Mouse (Mus musculus) lung, embryonic 15.5 days (tissue): ENCODE data around the gene Bmper. TPM values are rescaled to one million over a fixed set of nuclear protein-coding genes. Genes with fewer than 3 reads are reported as not detected.

Experiments
- ATAC-seq: fragments of 200-750 bp; cut with Nextera tagmentation; 2 replicates; pipeline ENCODE4 v1.8.0; 2017; ENCODE audit warnings: moderate number of reproducible peaks, borderline replicate concordance; ENCODE audit not compliant: low FRiP score, low TSS enrichment; ENCODE audit errors: extremely low read depth
- H3K27ac ChIP-seq: fragments of 300-500 bp; sonication (generic); 2 replicates; pipeline ENCODE4 v1.5.1; 2015; ENCODE audit warnings: moderate library complexity, mild to moderate bottlenecking, inconsistent platforms
- H3K27me3 ChIP-seq: fragments of 300-500 bp; sonication (generic); 2 replicates; pipeline ENCODE4 v1.6.1; 2015; ENCODE audit warnings: inconsistent platforms
- H3K36me3 ChIP-seq: fragments of 300-500 bp; sonication (generic); 2 replicates; pipeline ENCODE4 v1.6.1; 2015; ENCODE audit warnings: inconsistent platforms
- H3K4me1 ChIP-seq: fragments of 300-500 bp; sonication (generic); 2 replicates; pipeline ENCODE4 v1.6.1; 2015; ENCODE audit warnings: inconsistent platforms
- H3K4me2 ChIP-seq: fragments of 300-500 bp; sonication (generic); 2 replicates; pipeline ENCODE4 v1.6.1; 2015; ENCODE audit warnings: inconsistent platforms, mild to moderate bottlenecking, moderate library complexity
- H3K4me3 ChIP-seq: fragments of 300-500 bp; sonication (generic); 2 replicates; pipeline ENCODE4 v1.5.1; 2015; ENCODE audit warnings: mild to moderate bottlenecking, inconsistent platforms
- H3K9ac ChIP-seq: fragments of 300-500 bp; sonication (generic); 2 replicates; pipeline ENCODE4 v1.6.1; 2015; ENCODE audit warnings: inconsistent platforms
- H3K9me3 ChIP-seq: fragments of 300-500 bp; sonication (generic); 2 replicates; pipeline ENCODE4 v1.6.1; 2016; ENCODE audit warnings: inconsistent platforms
- WGBS: fragments of 180-500 bp; shearing (Covaris S2); methylation state at CpG from one replicate; pipeline ENCODE4 v1.1.7; 2015; 5-methylcytosine and 5-hydroxymethylcytosine counted together
- polyA plus RNA-seq: library from polyadenylated mRNA; unstranded; fragments of >200 nt; fragmentation: Nextera tagmentation; extraction: Ambion mirVana; gene quantifications from 2 replicates; pipeline ENCODE4 v1.2.1, GENCODE M21; 2015

Bmper gene
- polyA plus RNA-seq, 1 experiment from 2014 or later: 26.5 TPM

DNA sequence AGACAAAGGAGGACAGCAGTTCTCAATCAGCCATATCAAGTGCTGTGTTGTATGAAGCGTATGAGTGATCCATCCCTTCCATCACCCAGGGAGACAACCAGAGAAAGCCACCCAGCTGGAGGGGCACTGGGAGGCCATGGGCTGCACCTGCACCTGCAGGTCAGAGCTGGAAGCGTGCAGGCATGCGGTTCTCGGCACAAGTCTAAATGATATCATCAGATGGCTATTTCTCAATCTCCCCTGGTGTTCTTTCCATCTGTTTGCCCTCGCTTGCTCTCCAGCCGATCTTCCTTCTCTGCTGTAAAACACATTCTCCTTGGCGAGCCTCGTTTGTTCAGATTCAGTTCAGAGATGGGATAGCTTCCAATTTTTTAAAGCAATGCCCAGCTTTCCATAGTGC, 160.4 kb downstream of the Bmper start:
- H3K4me1 ChIP-seq: peaks cover 52% of the 10 kb centered on the region
- 39% methylated on average over 8 of the region's 8 CpGs for WGBS
- no peaks in the 10 kb centered on the region for H3K9me3 ChIP-seq
- ATAC-seq: no peak
- peak overlapping the region; percentile 37; the same call in 1 of the 2 replicates for H3K27ac ChIP-seq
- no peak overlapping the region for H3K4me3 ChIP-seq
- H3K36me3 ChIP-seq: no peaks in the 10 kb centered on the region
- no peak overlapping the region for H3K9ac ChIP-seq
- no peaks in the 10 kb centered on the region for H3K27me3 ChIP-seq
- H3K4me2 ChIP-seq: no peak overlapping the region

DNA sequence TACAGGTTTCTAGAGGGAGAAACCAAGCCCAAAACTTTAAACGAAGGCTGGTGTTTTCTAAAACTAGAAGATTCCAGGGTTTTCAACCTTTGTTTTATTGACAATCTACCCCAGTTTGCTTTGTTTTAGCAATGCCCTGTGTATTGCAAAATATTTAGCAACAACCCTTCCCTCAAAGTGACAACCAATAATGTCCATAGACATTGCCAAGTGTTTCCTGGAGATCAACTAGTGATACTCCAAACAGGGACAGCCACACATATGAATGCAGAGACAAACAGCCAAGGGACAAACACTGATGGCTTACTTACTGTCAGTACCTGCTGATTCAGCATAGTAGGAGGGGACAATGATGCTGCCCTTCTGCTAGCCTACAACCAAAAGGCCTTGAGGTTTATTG, 161.0 kb downstream of the Bmper start:
- Histone ChIP-seq H3K9me3 (no peaks in the 10 kb centered on the region), H3K9ac (no peak overlapping the region), H3K4me3 (no peak overlapping the region), H3K4me1 (peaks cover 46% of the 10 kb centered on the region), H3K27me3 (no peaks in the 10 kb centered on the region), H3K36me3 (no peaks in the 10 kb centered on the region), H3K4me2 (no peak overlapping the region), H3K27ac (peak overlapping the region; percentile 73; the same call in 1 of the 2 replicates)
- no peak for ATAC-seq
- 78% methylated on average over 1 of the region's 1 CpGs for WGBS

DNA sequence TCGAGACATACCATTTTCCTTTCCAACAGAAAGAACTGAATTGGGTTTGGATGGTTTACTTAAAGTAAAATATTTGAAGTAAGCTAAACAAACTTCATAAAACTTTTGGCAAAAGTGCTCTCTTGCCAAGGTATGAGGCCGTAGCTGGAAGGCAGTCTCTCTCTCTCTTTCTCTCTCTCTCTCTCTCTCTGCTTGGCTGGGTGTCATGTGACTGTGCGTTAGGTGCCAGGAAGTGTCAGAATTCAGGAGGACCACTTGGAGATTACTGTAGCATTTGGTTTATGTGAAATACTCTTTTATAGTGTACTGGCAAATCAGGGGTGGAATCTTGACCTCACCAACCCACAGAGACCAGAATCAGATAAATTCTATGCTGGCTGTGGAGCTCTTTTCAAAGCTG, 162.0 kb downstream of the Bmper start:
- Histone ChIP-seq H3K4me3 (no peak overlapping the region), H3K4me1 (peaks cover 38% of the 10 kb centered on the region), H3K9ac (no peak overlapping the region), H3K9me3 (no peaks in the 10 kb centered on the region), H3K27me3 (no peaks in the 10 kb centered on the region), H3K27ac (peak overlapping the region; percentile 73), H3K36me3 (no peaks in the 10 kb centered on the region), H3K4me2 (no peak overlapping the region)
- ATAC-seq: peak; percentile 79
- 15% methylated on average over 3 of the region's 3 CpGs for WGBS

DNA sequence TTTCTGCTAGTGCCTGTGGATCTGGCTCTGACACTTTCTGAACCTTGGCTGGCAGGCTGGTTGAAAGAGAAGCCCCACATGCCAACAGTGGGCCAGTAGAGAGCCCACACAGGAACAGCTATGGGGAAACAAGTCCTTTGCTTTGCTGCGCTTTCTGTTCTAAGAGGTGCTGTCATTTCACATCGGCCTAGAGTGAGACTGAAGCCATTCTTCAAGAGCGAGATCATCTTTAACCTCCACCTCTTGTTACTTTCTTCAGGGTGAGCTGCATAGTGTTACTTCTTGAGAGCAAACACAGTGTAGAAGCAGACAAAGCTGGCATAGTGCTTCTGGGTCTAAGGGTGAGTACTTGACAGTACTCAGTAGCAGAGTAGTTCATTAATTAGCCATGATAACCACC, 163.3 kb downstream of the Bmper start:
- Histone ChIP-seq H3K4me2 (no peak overlapping the region), H3K27ac (peak overlapping the region; percentile 21; the same call in 1 of the 2 replicates), H3K27me3 (no peaks in the 10 kb centered on the region), H3K9ac (no peak overlapping the region), H3K9me3 (no peaks in the 10 kb centered on the region), H3K36me3 (no peaks in the 10 kb centered on the region), H3K4me1 (peaks cover 47% of the 10 kb centered on the region), H3K4me3 (no peak overlapping the region)
- no peak for ATAC-seq
- 35% methylated on average over 3 of the region's 3 CpGs for WGBS

DNA sequence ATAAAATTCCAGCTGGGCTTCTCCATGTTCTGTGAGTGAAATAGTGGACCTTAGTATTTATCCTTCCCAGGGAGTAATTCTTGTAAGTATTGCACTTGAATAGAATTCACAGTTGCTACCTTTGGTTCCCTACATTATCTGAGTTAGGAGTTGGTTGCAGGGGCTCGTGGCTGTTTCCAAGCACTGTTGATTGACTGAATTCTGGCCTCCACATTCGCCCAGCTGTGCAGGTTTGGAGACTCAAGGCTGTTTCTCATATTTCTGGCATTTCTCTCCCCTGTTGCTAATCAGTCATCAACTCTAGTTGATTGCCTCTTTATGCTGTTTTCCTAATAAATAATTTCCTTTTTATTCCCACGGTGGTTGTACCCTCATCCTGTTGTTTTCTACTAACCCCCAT, 167.2 kb downstream of the Bmper start:
- Histone ChIP-seq H3K9me3 (no peaks in the 10 kb centered on the region), H3K4me1 (peaks cover 34% of the 10 kb centered on the region), H3K4me2 (no peak overlapping the region), H3K27me3 (no peaks in the 10 kb centered on the region), H3K36me3 (no peaks in the 10 kb centered on the region), H3K4me3 (no peak overlapping the region), H3K27ac (no peak overlapping the region), H3K9ac (no peak overlapping the region)
- ATAC-seq: no peak
- 59% methylated on average over 3 of the region's 3 CpGs for WGBS

DNA sequence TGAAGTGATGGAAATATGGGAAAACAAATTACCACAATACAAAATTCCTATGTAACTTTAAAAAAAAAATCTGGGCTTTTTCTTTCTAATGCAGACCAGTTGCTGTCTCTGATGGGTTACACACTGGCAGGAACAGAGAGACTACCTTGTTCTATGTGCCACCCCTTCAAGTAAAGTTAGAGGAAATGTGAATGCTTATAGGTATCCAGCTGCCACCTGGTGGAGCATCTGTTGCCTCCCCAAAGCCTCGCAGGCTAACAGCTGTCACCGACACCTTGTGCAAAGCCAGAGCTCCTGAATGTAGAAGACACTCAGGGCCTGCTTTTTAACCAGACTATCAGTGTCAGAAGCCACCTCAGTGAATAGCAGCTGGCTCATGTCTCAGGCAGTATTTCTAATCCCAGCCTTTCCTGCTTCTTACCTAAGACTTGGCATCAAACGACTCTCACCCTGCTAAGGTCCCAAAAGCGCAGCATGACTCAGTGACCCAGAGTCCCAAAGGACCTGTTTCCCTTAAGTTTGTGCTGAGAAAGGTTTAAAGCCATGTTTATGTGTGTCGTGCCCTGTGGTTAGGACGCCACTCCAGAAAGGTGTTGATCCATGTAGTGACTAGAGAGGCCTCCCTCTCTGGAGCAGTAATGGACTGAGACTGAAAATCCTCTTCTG, 171.9 kb downstream of the Bmper start:
- no peak overlapping the region for H3K9ac ChIP-seq
- H3K9me3 ChIP-seq: no peaks in the 10 kb centered on the region
- H3K4me1 ChIP-seq: peaks cover 30% of the 10 kb centered on the region
- H3K27ac ChIP-seq: 0 out of 2 replicates have a peak overlapping the region, but pooled peaks have one; percentile 13
- H3K4me2 ChIP-seq: no peak overlapping the region
- no peak overlapping the region for H3K4me3 ChIP-seq
- H3K27me3 ChIP-seq: no peaks in the 10 kb centered on the region
- no peaks in the 10 kb centered on the region for H3K36me3 ChIP-seq
- ATAC-seq: peak; percentile 81
- WGBS: 37% methylated on average over 6 of the region's 6 CpGs

DNA sequence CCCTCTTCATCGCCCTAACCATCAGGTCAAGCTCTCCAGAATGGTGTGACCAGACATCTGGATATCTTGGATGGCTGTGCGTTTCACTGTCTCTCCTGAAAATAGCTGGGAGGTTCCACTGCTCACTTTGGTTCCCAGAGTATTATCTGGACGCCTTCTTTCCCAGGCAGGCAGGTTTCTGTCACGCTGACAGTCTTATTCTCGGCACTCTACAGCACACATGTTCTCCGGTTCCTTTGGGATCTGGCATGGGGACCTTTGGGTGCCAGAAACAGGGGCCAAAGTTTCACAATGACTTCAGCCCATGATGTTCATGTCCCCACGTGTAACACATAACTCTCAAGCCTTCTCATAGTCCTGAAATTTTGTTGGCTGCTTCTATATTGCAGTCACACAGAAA, 173.3 kb downstream of the Bmper start:
- no peaks in the 10 kb centered on the region for H3K27me3 ChIP-seq
- H3K4me1 ChIP-seq: peaks cover 29% of the 10 kb centered on the region
- no peak for ATAC-seq
- no peak overlapping the region for H3K27ac ChIP-seq
- H3K9me3 ChIP-seq: no peaks in the 10 kb centered on the region
- H3K4me3 ChIP-seq: no peak overlapping the region
- no peak overlapping the region for H3K4me2 ChIP-seq
- WGBS: 63% methylated on average over 7 of the region's 7 CpGs
- no peaks in the 10 kb centered on the region for H3K36me3 ChIP-seq
- no peak overlapping the region for H3K9ac ChIP-seq

DNA sequence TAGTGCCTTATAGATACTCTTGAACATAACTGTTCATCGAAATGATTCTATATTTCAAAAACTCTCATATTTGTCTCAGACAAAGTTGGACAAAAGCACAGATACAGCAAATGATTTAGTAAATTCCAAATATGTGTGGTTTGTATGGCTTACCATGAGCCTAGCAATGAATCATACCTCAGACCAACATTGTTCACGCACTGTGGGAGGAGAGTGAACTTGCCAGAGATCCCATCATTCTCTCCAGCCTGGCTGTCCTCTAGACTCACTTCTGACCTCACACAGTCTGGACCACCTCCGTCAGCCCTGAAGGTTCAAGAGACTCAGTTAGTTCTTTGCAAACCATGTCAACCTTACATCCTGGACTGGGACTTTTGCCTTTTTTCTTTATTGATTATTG, 175.0 kb downstream of the Bmper start:
- Histone ChIP-seq H3K9me3 (no peaks in the 10 kb centered on the region), H3K27me3 (no peaks in the 10 kb centered on the region), H3K4me3 (no peak overlapping the region), H3K4me2 (no peak overlapping the region), H3K27ac (no peak overlapping the region), H3K9ac (no peak overlapping the region), H3K4me1 (peaks cover 27% of the 10 kb centered on the region), H3K36me3 (no peaks in the 10 kb centered on the region)
- no peak for ATAC-seq
- 85% methylated on average over 3 of the region's 3 CpGs for WGBS

DNA sequence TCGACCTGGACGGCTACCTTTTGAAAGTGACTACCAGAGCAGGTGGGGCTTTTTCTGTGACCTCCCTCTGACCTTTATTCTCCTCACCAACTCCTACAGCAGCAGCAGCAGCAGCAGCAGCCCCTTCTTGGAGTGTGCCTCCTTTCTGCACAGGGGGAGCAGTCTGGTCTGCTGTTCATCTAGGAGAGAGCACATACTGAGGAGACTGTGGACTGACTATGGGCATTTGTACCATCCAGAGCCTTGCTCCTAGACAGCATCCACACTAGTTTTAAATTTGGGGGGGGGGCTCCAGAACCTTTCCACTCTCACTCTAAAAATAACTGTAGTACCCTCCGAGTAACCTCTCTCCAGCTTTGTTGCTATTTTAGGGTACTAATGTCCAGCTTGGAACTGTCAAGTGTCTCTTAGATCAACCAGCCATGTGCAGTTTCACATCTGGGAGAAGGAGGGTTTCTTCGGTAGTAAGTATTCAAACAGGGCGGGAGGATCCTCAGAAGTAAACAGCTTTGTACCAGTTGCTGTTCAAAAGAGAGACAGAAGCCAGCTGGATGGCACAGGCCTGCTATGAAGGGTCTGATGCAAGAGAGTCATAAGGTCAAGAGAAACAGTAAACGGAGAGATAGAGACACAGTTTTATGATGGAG, 176.9 kb downstream of the Bmper start:
- H3K9ac ChIP-seq: no peak overlapping the region
- H3K9me3 ChIP-seq: no peaks in the 10 kb centered on the region
- H3K36me3 ChIP-seq: no peaks in the 10 kb centered on the region
- peak overlapping the region; percentile 66 for H3K27ac ChIP-seq
- ATAC-seq: peak; percentile 83; the same call in 1 of the 2 replicates
- 14% methylated on average over 6 of the region's 6 CpGs for WGBS
- H3K4me1 ChIP-seq: peaks cover 25% of the 10 kb centered on the region
- no peaks in the 10 kb centered on the region for H3K27me3 ChIP-seq
- no peak overlapping the region for H3K4me3 ChIP-seq
- H3K4me2 ChIP-seq: no peak overlapping the region

DNA sequence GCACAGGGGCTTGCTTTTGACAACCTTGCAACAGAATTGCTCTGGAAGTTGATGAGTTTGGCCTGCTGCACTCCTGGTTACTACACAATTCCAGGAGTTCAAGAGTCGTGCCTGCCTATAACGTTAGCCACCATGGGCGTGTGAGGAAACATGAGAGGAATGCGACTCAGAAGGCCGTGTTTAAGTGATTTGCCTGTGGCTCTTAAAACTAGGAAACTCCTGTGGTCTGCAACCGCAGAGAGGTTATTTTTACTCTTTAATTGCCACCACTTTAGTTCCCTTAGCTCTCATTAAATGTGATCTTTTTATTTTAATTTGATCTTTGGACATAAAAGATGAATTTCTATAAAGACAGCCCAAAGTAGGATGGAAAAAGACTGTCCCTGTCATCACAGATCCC, 184.5 kb downstream of the Bmper start:
- WGBS: 48% methylated on average over 6 of the region's 6 CpGs
- H3K27me3 ChIP-seq: no peaks in the 10 kb centered on the region
- H3K27ac ChIP-seq: no peak overlapping the region
- no peaks in the 10 kb centered on the region for H3K36me3 ChIP-seq
- H3K9ac ChIP-seq: no peak overlapping the region
- no peak for ATAC-seq
- H3K9me3 ChIP-seq: no peaks in the 10 kb centered on the region
- H3K4me1 ChIP-seq: no peaks in the 10 kb centered on the region
- no peak overlapping the region for H3K4me2 ChIP-seq
- no peak overlapping the region for H3K4me3 ChIP-seq

DNA sequence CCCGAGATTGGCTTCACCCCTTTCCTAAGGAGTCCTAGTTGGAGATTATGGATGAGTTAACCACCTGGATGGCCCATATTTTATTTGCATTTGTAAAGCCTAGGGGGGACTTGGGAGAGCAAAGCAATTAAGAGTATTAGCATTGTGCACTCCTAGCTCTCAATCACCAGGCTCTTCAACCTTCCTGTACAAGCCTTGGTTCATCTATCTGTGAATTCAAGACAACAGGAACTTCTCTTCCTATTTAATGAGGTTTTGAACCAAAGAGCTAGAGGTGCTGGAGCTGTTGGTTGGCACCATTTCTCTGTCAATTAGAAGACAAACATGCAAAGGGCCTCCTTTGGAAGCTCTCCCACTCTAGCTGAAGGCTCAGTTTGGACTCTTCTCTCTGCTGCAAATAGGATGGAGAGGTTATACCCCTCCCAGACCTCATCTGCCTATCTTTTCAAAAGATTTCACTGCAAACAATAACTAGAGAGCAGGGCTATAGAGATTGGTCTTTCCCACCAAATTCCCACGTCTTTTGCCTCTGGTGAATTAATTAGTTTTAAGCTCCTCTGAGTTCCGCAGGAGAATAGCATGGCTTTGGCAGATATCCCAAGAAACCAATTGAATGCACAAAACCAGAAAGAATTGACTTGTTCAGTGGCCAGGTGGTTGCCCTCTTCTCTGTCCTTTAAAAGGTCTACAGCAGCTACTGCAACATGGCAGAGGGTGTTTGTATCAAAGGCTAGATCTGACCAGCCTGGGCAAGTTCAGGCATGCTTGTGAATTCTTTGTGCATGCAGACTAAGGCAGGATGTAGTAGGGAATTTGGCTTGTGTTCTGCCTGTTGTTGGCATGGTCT, 185.3 kb downstream of the Bmper start:
- Histone ChIP-seq H3K27ac (no peak overlapping the region), H3K4me3 (no peak overlapping the region), H3K9me3 (no peaks in the 10 kb centered on the region), H3K4me2 (no peak overlapping the region), H3K36me3 (no peaks in the 10 kb centered on the region), H3K27me3 (no peaks in the 10 kb centered on the region), H3K9ac (no peak overlapping the region), H3K4me1 (no peaks in the 10 kb centered on the region)
- 81% methylated on average over 3 of the region's 3 CpGs for WGBS
- no peak for ATAC-seq

DNA sequence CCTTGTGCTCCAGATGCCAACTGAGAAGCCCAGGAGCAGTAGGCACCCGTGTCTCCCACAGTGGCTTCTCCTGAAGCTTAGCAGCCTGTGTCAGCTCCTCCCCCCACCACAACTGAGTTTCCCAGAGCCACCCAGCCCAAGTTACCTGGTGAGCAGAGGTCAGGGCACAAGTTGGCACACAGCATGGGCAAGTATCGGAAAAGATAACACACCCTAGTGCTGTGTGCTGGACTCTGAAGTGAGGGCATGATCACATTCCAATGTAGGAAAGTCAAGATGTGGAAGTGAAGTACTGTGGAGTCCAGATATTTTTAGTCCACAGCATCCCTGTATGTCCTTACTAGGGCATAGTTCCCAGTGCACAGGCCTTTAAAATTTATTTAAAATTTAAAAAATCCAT, 187.7 kb downstream of the Bmper start:
- no peaks in the 10 kb centered on the region for H3K27me3 ChIP-seq
- 63% methylated on average over 2 of the region's 2 CpGs for WGBS
- H3K9me3 ChIP-seq: no peaks in the 10 kb centered on the region
- no peaks in the 10 kb centered on the region for H3K36me3 ChIP-seq
- no peak overlapping the region for H3K4me2 ChIP-seq
- no peak overlapping the region for H3K9ac ChIP-seq
- no peak overlapping the region for H3K27ac ChIP-seq
- ATAC-seq: no peak
- H3K4me1 ChIP-seq: no peaks in the 10 kb centered on the region
- no peak overlapping the region for H3K4me3 ChIP-seq
